Mouse (Mus musculus): ENCODE results near the gene Tmem129.

DNA sequence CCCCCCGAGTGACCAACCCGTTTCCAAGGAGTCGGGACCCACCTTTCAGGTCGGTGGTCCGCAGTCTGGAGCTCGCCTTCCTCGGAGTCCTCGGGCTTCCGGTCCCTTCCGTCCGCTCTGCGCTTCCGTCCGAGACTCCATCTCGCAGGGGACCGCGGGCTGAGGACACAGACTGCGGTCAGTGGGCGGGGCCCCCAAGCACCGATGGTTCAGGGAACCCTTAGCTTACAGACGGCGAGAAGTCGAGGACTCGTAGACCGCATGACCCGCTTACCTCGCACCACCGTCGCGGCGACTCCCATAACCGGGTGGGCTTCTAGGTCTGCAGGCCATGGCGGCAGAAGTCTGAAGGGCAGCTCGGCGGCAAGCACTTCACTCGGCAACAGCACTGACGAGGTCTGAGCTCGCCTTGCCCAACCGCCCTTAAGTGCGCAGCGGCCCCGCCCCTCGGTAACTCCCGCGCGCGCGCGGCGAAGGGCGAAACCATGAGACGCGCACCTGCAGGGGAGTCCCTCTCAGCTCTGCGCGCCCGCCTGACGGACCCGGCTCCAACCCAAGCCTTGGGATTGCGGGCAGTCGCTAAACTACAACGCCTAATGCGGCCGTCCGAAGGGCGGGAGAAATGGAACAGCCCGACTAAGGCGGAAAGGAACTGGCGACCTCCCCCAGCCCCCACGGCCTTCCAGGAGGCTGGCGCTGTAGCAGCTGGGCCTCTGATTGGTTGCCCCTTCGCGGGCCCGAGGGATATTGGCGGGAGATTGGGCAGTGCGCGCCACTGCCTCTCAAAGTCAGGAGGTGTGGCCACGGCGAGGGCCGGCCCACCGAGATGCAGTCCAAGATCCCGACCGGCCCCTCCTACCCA, 6.1 kb downstream of the Tmem129 start, which contains the start of gene Slbp:
- no peak; the same call in 1 of the 2 replicates for TF ChIP-seq FLI1 (IDR thresholded peaks at IDR 0.05; ENCODE audit: low read length)
- TF ChIP-seq GATA1 (IDR thresholded peaks at IDR 0.05; ENCODE audit: borderline replicate concordance, low read length), result no peak

Data from megakaryocyte, embryonic 14.5 days (primary cell).